Mouse (Mus musculus) megakaryocyte, adult 5-6 weeks (primary cell): ENCODE results near the gene Gabbr2. TPM values are rescaled to one million over a fixed set of nuclear protein-coding genes. Genes with fewer than 3 reads are reported as not detected.
"Not testable (repeated sequence)": the region's sequence is repeated elsewhere in the genome, so short reads cannot be mapped to it uniquely, and the experiment has no call there.

Source experiments
- ATAC-seq: 2 replicates; pipeline ENCODE4 v1.8.0; 2016; ENCODE audit warnings: mild to moderate bottlenecking, inconsistent platforms; ENCODE audit not compliant: poor library complexity, severe bottlenecking
- total RNA-seq, 2 experiments: library from RNA; stranded (forward) in 1 of 2; stranded (reverse) in 1 of 2; fragments of 153-499, 151-499 nt in 1 of 2; fragments of 221-1000, 200-1000 nt in 1 of 2; gene quantifications; 2 replicates each; pipeline versions ENCODE4 v1.2.3 to v1.2.4; 2015 to 2017

Gabbr2 gene
- total RNA-seq, 2 experiments from 2014 or later: not detected

- ATAC-seq: peak; percentile 38; the same call in 1 of the 2 replicates
These were observed 315.7 kb downstream of the Gabbr2 start for GRCm38 (mm10) chr4:46675992-46676391.

DNA sequence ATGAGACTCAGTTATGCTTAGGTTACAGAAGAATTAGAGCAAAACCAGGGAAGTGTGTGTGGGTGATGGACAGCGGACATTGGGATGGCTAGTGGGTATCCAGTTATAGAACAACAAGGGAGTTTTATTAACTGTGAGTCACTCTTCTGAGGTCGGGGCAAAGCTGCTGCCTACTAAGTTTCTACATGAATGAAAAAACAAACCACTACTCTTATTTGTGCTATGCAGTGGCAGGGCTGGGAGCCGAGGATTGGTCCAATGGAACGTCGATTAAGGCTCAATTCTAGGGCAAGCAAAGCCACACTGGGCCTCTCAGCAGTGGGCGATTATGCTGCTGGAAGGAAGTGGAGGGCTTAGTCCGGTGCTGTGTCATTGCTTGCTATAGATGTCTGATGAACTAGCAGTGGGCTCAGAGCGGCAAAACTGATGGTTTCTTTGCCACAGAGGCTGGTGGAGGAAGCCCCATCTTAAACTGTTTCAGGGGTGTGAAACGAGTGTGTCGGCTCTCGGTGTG, 316.3 kb downstream of the Gabbr2 start:
- ATAC-seq: no peak

GRCm38 (mm10) chr4:46668620-46669019, 323.1 kb downstream of the Gabbr2 start:
- ATAC-seq: peak; percentile 73

DNA sequence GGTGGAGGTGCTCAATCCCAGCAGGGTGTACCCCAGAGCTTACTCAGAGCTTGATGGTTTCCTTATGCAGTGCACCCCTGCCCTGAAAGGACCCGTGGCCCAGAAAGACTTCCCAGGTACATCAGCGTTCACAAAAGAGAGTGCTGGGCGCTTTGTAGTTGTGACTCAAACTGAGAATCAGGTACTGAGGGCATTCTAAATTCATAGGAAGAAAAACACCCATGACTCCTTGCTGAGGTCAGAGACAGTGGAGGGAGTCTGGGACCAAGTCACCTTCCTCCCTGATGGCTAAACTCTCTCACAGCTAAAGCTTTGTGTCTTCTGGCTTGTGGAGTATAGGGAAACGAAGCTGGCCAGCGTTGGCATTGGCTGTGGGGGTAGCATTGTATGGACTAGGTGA, 325.3 kb downstream of the Gabbr2 start:
- ATAC-seq: no peak

DNA sequence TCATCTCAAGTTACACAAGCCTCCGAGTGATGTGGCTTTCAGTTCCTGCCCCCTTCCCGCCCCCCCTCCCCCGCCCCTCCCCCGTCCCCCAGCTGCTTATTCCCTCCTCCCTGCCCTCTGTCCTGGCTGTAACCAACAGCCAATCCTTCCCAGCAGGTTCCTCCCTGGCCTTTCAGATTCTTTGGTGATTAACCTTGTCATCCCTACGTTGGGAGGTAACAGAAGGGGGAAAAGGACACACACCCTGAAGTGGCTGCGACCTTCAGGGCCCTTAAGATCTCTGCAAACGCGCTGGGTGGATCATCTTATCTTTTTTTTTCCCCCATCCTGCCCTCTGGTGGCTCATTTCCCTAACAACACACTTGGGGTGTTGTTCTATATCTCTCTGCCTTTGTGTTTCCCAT, 326.3 kb downstream of the Gabbr2 start:
- peak; percentile 31 for ATAC-seq

GRCm38 (mm10) chr4:46664123-46665009, 327.3 kb downstream of the Gabbr2 start:
- peak; percentile 71 for ATAC-seq

- ATAC-seq: no peak
These were observed 330.2 kb downstream of the Gabbr2 start for GRCm38 (mm10) chr4:46661433-46661832.

DNA sequence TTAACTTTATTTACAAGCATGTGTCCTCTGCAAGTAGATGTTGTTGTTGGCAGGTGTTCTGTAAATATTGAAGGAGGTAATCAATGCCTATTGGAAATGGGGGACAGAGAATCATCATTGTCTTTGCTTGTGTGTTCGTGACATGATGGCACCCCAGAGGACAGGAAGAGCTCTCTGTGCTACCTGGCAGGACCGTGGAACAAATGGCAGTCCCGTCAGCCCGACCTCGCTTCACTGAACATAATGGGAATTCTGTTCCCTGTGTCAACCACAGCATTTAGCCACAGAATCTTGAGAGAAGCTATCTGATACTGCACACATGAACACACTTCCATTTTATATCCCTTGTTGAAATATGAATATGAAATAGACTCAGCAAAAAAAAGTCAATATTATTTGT, 332.7 kb downstream of the Gabbr2 start:
- no peak for ATAC-seq

DNA sequence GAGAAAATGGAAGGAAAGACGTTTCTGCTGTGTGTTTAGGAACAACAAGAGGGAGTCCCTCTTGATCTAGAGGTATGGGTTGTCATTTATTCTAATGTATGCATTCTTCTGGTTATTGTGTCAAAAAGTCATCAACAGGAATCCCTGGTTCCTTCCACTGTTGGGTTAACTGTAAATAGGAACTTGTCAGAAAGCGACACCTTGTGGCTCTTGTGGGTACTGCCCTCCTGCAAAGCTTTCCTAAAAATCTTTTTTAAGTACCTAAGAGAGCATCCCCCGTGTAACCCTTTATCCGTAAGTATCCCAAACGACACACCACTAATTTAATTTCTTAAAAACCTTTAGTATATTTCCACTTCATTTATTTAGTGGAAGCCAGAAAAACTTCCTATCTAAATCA, 334.6 kb downstream of the Gabbr2 start:
- ATAC-seq: peak; percentile 90

DNA sequence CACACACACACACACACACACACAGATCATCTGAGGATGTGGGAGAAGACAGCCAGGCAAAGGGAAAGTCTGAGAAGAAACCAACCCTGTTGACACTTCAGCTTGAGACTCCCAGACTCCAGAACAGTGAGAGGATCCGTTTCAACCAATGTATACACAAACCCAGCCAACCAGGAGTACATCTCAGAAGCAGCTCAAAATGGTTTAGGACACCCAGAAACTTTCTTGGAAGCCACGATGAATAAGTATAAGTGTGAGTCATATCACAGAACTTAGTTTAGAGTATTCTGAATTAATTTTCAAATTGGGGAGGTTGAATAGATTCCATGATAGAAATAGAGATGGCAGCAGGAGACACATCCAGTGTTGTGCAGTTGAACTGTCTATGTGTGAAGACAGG, 335.7 kb downstream of the Gabbr2 start:
- ATAC-seq: no peak

DNA sequence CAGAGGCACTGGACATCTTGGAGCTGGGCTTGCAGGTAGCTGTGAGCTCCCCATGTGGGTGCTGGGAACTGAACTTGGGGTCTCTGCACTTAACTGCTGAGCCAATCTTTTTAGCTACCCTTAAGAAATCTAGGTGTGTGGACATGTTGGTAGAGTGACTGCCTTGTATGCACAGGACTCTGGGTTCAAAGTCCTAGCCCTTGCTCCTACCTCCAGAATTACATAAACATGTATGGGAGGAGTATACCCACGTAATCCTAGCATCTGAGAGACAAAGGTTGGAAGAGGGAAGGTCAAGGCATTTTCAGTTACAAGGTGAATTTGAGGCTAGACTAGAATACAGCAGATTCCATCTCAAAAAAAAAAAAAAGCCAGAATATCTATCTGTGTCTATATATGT, 336.4 kb downstream of the Gabbr2 start:
- ATAC-seq: no peak

DNA sequence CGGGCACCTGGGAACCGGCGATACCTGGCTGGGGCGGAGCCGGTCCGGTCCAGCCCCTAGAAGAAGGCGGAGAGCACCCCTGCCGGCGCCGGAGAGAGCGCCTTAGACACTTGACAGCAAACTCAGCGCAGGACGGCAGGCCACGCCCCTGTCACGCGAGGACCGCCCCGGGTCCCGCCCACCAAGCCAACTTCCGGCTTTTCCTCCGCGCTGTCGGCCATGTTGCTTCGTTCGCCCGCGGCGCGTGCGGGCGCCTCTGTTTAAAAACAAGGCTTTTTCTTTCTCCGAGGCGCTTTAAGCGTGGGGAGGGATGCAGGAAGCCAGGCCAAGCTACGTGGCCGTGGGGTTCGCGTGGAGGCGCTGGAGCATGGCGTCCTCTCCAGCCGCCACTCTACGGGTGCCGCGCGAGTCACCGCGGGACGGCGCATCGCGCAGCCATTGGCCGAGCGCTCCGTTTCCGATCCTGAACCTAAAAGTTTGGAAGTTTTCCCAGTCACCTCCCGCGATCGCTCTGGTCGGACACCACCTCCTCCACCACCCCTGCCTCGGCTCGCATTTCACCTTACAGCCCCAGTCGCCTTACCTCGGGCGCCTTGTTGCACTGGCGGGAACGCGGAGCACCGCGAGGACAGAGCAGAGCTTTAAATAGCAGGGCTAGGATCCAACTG, 341.5 kb downstream of the Gabbr2 start, which contains the start of gene Tbc1d2:
Gene Tbc1d2 (minus strand): TSS at position 124 of the 668 bp plus-strand sequence.
- peak; percentile 98 for ATAC-seq

DNA sequence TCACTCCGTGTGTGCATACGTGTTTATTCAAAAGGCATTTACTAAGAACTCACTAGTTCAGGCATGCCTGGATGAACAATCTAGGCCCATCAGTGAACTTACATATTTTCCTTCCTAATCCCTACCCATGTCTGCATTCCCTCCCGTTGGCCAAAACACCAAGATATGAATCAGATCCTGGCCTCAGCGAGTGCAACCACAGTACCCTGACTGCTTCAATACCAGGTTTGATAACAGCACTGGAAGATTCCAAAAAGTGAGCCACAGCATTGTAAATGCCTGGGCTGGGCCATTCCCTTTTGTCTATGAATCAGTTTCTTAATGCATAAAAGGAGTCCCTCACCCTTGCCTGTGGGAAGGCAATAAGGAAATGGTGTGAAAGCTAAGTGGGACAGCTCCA, 342.5 kb downstream of the Gabbr2 start:
- no peak for ATAC-seq

DNA sequence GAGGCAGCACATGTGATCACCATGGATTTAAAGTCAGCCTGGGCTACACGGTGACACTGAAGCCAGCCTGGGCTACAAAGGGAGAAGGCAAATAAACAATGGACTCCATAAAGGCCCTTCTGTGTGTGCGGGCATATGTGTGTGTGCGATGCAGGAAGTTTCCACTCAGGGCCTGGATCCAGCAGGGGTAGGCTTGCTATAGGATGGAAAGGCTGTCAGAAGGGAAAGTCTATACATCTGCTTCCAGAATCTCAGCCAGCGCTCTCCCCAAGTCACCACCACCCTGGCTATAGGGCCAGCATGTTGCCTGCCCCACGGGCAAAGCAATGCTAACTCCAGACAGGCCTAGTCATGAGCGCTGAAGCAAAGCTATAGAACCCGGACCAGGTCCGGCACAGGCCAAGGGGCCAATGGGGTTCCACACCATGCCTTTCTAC, 348.0 kb downstream of the Gabbr2 start:
- ATAC-seq: 0 out of 2 replicates have a peak, but pooled peaks have one; percentile 3

DNA sequence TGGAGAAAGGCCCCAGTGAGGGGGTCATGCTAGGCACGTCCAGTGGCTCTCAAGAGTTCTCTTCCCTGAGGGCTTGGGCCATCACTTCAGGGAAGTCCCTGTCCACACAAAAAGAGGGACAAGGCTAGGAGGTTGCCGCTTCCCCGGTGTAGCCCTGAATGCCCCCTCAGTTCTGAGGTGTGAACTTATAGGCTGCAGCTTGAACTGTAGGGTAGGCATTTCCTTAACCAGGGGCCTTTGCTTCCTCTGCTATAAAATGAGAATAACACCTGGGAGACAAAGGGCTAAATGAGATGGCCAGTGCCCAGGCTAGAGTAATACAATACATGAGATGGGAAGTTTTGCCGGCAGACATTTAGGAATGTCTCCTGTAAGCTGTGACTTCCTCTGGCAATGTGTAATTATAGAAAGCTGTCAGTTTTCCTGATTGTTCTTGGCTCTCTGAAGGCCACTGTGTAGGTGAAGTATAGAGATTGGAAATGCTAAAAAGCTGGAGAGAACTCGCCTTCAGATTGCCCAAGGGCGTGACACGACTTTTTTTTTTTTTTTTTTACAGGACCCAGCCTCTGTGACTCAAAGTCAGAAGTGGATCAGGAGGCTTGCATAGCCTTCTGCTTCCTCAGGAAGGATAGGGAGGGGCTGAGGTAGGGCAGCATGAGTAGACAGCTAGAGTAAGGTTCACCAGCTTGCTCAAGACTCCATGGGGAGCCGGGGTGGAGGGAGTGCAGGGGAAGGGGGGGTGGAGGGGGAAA, 348.6 kb downstream of the Gabbr2 start:
- peak; percentile 99 for ATAC-seq

GRCm38 (mm10) chr4:46641283-46641682, 350.4 kb downstream of the Gabbr2 start:
- ATAC-seq: no peak

GRCm38 (mm10) chr4:46639866-46640265, 351.8 kb downstream of the Gabbr2 start:
- no peak for ATAC-seq

- ATAC-seq: not testable (repeated sequence)
These were observed 354.4 kb downstream of the Gabbr2 start for GRCm38 (mm10) chr4:46637250-46637649.

DNA sequence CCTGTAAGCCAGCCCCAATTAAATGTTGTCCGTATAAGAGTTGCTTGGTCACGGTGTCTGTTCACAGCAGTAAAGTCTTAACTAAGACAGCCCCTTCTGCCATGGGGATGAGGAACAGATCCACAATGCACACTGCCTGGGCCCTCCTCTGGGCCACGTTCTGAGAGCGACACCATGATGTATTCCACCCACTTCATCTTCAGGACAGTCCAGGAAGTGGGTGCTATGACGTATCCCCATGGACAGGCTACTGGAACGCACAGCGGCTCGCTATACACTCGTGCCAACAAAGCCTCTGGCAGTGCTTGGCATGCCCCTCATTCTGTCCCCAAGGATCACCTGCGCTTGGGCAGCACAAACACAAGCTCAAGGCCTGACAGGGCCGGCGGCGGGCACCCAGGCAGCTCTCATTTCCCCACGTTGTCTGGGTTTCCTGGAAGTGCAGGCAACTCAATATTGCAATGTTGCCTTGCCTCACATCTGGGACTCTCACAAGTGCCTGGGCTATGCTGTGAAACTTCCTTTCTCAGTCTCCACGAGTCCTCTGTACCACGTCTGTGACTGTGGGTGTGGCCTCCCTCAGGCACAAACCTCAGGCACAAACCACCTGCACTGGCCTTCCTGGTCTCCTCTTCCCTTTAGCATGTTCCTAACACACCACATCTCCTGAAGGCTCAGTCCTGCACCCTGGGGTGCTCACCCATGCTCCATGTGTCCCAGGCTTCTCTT, 355.8 kb downstream of the Gabbr2 start:
- ATAC-seq: peak; percentile 96

DNA sequence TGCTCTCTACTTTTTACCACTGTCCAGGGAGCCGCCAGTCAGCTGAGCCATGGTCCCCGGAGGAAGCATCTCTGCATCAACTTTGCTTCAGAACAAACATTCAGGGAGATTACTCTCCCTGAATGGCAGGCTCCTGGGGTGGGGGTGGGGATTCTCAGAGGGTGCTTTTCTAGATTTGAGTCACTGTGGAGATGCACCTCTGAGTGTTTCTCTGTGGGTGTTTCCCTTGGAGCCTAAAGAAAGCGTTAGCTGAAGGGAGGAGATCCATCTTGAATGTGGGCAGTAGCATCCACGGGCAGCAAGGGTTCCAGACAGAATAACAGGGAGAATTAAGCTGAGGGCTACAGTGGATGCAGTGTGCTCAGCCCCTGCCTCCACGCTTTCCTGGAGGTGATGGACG, 356.8 kb downstream of the Gabbr2 start:
- ATAC-seq: no peak
